Mouse (Mus musculus) ES-Bruce4 (cell line): ENCODE results near the gene Sec24d.

Source experiments
- CTCF ChIP-seq: IDR thresholded peaks from one replicate; pipeline ENCODE4 v1.8.1; 2011; ENCODE audit warnings: low read depth, low read length
- EP300 ChIP-seq: IDR thresholded peaks from 2 replicates; pipeline ENCODE4 v1.6.1; 2011; ENCODE audit warnings: low read depth, low read length; ENCODE audit not compliant: insufficient read depth
- POLR2A ChIP-seq: IDR thresholded peaks from one replicate; pipeline ENCODE4 v1.8.1; 2011; ENCODE audit warnings: low read length; ENCODE audit not compliant: insufficient read depth

GRCm38 (mm10) chr3:123305611-123306010, 38.4 kb downstream of the Sec24d start:
- TF ChIP-seq CTCF (no peak), EP300 (no peak), POLR2A (no peak)
